Mouse (Mus musculus): Measurements from ENCODE around the gene Col4a4. TPM values are rescaled to one million over a fixed set of nuclear protein-coding genes. Genes with fewer than 3 reads are reported as not detected.

Gene Col4a4
- polyA plus RNA-seq, 1 experiment from 2014 or later = 0.13 TPM

DNA sequence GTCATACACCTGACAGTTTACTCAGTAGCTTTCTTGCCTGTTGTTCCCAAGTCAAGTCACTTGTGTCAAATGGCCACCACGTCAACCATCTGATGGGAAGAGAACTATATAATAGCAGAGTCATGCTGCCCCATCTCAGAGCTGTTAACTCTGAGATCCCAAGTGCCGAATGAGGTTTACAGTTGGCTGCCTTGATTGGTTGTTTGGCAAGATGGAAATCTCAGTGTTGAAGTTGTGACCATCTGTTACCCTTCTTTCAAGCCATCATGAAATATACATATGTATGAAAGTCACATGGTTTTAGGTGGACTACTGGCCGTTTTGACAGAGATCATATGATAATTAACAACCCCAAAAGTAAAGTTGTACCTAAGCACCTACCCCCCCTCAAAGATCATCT, 149.4 kb downstream of the Col4a4 start:
- Histone ChIP-seq H3K4me2 (replicated peaks) (no peak overlapping the region), H3K27me3 (no peaks in the 10 kb centered on the region), H3K4me1 (no peaks in the 10 kb centered on the region), H3K9me3 (no peaks in the 10 kb centered on the region), H3K9ac (replicated peaks) (no peak overlapping the region), H3K4me3 (no peak overlapping the region), H3K27ac (replicated peaks) (no peak overlapping the region), H3K36me3 (no peaks in the 10 kb centered on the region)
- ATAC-seq (ENCODE audit: low FRiP score, low read depth) = no peak
- 69% methylated on average over 3 of the region's 3 CpGs for WGBS

DNA sequence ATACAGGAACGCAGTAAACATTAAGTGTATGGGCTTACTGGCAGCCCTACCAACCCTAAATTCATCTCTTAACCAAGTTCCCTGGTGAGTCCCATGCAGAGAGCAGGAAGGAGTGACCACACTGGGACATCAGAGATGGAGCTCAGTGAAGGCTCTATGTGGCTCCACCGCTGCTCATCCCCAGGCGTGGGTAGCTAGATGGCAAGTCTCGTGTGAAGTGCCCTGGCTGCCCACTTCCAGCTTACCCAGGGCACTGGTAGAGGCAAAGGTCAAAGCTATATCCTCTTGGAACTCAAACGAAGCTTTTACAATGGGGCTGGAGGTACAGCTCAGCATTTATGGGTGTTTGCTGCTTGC, 153.0 kb downstream of the Col4a4 start:
- no peak overlapping the region for H3K9ac ChIP-seq (replicated peaks)
- no peaks in the 10 kb centered on the region for H3K36me3 ChIP-seq
- H3K27me3 ChIP-seq = no peaks in the 10 kb centered on the region
- no peak overlapping the region for H3K4me2 ChIP-seq (replicated peaks)
- no peaks in the 10 kb centered on the region; the same call in 1 of the 2 replicates for H3K4me1 ChIP-seq
- no peaks in the 10 kb centered on the region for H3K9me3 ChIP-seq
- no peak overlapping the region for H3K27ac ChIP-seq (replicated peaks)
- H3K4me3 ChIP-seq = no peak overlapping the region
- ATAC-seq (ENCODE audit: low FRiP score, low read depth) = no peak; the same call in 1 of the 2 replicates
- 77% methylated on average over 5 of the region's 5 CpGs for WGBS

DNA sequence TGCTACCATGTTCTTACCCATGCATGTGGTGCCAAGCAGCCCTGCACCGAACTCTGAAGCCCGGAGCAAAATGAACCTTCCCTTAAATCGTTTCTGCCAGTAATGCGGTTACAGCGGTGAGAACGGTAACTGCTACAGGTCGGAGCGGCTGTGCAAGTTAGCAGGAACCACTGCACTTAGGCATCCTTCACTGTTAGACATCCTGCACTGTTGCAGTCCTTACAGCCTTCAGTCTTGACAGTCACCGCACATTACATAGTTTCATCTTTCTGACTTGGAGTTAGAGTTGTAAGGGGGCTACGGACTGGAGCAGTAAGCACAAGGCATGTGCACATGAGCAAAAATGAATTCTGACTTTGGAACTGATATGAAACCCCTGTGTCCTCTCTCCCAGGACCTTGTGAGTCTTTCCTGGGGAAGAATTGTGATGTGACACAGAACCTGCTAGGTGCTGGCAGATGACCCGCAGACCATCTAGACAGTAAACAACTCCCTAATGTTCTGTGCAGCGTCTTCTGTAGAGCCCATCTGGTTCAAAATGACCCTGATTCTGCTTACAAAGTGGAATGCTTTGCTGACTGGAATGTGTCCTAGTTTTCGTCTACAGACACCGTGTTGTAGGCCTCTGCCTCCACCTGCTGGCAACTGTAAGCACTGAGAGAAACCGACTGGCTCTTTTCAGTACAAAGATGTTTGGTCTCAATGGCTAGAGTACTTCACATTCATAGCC, 153.6 kb downstream of the Col4a4 start:
- Histone ChIP-seq H3K9ac (replicated peaks) (no peak overlapping the region), H3K4me2 (replicated peaks) (no peak overlapping the region), H3K36me3 (no peaks in the 10 kb centered on the region), H3K4me1 (no peaks in the 10 kb centered on the region; the same call in 1 of the 2 replicates), H3K4me3 (no peak overlapping the region), H3K9me3 (no peaks in the 10 kb centered on the region), H3K27me3 (no peaks in the 10 kb centered on the region), H3K27ac (replicated peaks) (no peak overlapping the region)
- ATAC-seq (ENCODE audit: low FRiP score, low read depth) = peak; percentile 73
- WGBS = 68% methylated on average over 15 of the region's 15 CpGs

DNA sequence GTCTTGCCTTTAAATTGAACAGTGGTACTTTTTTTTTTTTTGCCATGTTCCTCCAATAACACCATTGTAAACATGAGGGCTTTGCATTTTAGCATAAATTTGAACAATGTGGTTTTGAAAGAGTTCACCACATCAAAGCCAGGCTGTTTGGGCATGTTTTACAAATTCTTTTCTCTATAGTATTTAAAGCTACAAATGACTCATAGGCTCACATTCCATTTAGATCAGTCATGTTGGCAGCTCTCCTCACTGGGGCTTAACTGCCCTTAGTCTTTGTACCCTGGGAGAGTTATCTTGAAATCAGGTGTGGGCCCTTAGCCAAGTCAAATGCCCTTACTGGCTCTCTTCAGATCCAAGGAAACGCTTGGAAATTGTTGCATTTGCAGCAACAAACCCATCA, 157.6 kb downstream of the Col4a4 start:
- Histone ChIP-seq H3K4me2 (replicated peaks) (no peak overlapping the region), H3K36me3 (no peaks in the 10 kb centered on the region), H3K4me1 (no peaks in the 10 kb centered on the region; the same call in 1 of the 2 replicates), H3K27me3 (no peaks in the 10 kb centered on the region), H3K9me3 (no peaks in the 10 kb centered on the region), H3K27ac (replicated peaks) (no peak overlapping the region), H3K9ac (replicated peaks) (no peak overlapping the region), H3K4me3 (no peak overlapping the region)
- WGBS = 81% methylated on average over 1 of the region's 1 CpGs
- no peak for ATAC-seq (ENCODE audit: low FRiP score, low read depth)

DNA sequence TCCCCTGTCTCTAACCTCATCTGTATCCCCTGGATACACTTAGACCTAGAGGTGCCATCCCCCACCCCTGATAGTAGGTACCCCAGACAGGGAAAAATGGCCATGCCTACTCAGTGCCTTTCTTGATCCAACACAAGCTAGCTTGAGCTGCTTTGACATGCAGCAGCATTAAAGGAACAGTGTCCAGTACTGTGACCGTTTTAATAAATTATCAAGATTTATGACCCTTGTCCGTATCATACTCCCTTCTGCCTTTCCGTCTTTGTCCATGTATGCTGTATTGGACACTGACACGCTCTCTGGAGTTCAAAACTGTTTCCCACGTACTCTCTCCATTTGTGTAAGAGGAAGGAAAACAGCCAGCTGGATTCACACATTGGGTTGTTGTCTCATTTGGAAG, 158.9 kb downstream of the Col4a4 start:
- H3K4me1 ChIP-seq = no peaks in the 10 kb centered on the region; the same call in 1 of the 2 replicates
- no peak overlapping the region for H3K4me2 ChIP-seq (replicated peaks)
- no peak overlapping the region for H3K27ac ChIP-seq (replicated peaks)
- H3K36me3 ChIP-seq = no peaks in the 10 kb centered on the region
- WGBS = 97% methylated on average over 5 of the region's 5 CpGs
- no peak for ATAC-seq (ENCODE audit: low FRiP score, low read depth)
- H3K4me3 ChIP-seq = no peak overlapping the region
- no peaks in the 10 kb centered on the region for H3K9me3 ChIP-seq
- no peak overlapping the region for H3K9ac ChIP-seq (replicated peaks)
- no peaks in the 10 kb centered on the region for H3K27me3 ChIP-seq

DNA sequence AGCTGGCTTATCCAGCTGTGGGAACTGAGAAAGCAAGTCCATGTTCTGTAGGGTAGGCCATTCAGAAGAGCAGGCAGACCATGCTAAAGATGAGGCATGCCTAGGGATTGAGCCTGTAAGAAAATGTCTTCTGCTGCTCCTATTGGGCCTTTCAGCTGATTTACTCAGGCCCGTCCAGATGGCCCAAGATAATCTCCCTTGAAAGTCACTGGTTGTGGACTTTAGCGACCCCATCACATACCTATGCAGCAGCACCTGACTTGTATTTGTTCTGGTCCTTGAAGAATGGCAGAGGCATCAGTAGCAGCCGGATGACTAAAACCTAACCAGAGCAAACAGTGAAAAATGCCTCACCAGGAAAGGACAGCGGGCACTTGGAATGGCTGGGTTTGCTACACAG, 171.0 kb downstream of the Col4a4 start:
- 75% methylated on average over 4 of the region's 4 CpGs for WGBS
- Histone ChIP-seq H3K4me1 (peaks cover 16% of the 10 kb centered on the region; the same call in 1 of the 2 replicates), H3K36me3 (no peaks in the 10 kb centered on the region), H3K27ac (replicated peaks) (no peak overlapping the region), H3K9ac (replicated peaks) (no peak overlapping the region), H3K27me3 (no peaks in the 10 kb centered on the region), H3K4me2 (replicated peaks) (no peak overlapping the region), H3K4me3 (no peak overlapping the region), H3K9me3 (no peaks in the 10 kb centered on the region)
- no peak for ATAC-seq (ENCODE audit: low FRiP score, low read depth)

DNA sequence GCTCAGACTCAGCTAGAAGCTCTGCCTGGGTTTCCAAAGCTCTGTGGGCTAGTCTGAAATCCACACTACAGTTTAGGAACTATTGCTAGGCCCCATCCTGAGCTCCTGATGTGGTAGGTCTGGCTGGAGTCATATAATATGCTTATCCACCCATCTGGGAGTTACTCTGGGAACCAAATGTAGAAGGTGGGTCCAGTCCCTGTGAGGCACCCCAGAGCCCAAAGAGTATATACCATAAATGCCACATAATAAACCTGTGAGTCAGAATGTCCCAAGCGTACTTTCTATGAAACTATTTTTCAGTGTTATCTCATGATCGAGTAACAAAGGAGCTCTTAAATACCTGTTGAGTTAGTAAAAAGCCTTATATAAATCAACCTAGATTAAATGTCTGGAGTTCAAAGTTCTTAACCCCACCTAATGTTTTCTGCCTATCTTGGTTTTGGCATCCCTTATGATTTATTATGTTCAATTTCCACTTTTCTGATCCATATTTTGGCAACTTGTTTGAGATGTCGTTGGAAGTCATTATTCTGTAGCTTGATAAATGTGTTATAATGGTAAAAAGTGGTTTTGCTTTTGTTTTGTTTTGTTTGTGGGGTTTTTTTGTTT, 172.1 kb downstream of the Col4a4 start:
- no peaks in the 10 kb centered on the region for H3K9me3 ChIP-seq
- no peaks in the 10 kb centered on the region for H3K36me3 ChIP-seq
- no peak overlapping the region for H3K27ac ChIP-seq (replicated peaks)
- no peak for ATAC-seq (ENCODE audit: low FRiP score, low read depth)
- H3K4me3 ChIP-seq = no peak overlapping the region
- no peak overlapping the region for H3K9ac ChIP-seq (replicated peaks)
- H3K4me2 ChIP-seq (replicated peaks) = no peak overlapping the region
- peaks cover 16% of the 10 kb centered on the region; the same call in 1 of the 2 replicates for H3K4me1 ChIP-seq
- H3K27me3 ChIP-seq = no peaks in the 10 kb centered on the region
- 95% methylated on average over 3 of the region's 3 CpGs for WGBS

DNA sequence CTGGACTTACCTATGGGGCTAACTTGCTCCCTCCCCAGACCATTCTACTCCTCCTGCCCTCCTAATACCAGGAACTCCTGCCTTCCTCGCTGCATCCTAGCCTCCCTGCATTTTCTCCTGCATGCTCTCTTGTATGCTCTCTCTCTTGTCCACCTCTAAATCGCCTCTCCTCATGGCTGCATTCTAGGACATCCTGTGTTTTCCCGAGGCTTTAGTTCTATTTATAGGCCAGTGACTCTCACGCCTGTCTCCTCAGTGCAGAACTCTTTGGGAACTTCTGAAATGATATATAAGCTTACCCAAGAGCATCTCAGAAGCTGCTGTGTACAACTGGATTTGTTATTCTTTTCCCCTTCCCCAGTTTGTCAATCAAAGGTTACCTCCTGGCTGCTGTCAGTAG, 174.6 kb downstream of the Col4a4 start:
- H3K4me3 ChIP-seq = no peak overlapping the region
- H3K27ac ChIP-seq (replicated peaks) = no peak overlapping the region
- WGBS = 77% methylated on average over 4 of the region's 4 CpGs
- no peak overlapping the region for H3K4me2 ChIP-seq (replicated peaks)
- no peak overlapping the region for H3K9ac ChIP-seq (replicated peaks)
- H3K36me3 ChIP-seq = no peaks in the 10 kb centered on the region
- no peaks in the 10 kb centered on the region for H3K9me3 ChIP-seq
- no peak for ATAC-seq (ENCODE audit: low FRiP score, low read depth)
- no peaks in the 10 kb centered on the region for H3K27me3 ChIP-seq
- peaks cover 11% of the 10 kb centered on the region; the same call in 1 of the 2 replicates for H3K4me1 ChIP-seq

DNA sequence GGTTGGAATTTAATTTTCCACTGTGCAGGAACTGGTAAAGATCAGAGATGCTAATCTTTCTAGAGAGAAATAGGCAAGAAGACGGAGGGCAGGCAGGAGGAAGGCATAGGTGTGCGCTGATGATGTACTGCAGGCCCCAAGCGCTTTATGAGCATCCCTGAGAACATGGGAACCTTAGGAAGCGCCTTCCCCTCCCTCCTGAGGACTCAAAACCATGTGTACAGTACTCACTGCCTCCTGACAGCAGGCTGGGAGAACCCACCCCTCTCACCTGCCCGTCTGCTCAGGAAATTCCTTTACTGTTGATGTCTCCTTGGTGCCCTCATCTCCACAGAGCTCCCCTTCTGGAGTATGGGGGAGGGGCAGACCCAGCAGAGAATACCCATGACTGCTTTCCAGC, 175.1 kb downstream of the Col4a4 start:
- no peak overlapping the region for H3K4me2 ChIP-seq (replicated peaks)
- no peak for ATAC-seq (ENCODE audit: low FRiP score, low read depth)
- H3K4me1 ChIP-seq = peaks cover 7% of the 10 kb centered on the region; the same call in 1 of the 2 replicates
- no peaks in the 10 kb centered on the region for H3K9me3 ChIP-seq
- no peaks in the 10 kb centered on the region for H3K36me3 ChIP-seq
- H3K4me3 ChIP-seq = no peak overlapping the region
- WGBS = 80% methylated on average over 5 of the region's 5 CpGs
- no peak overlapping the region for H3K27ac ChIP-seq (replicated peaks)
- H3K9ac ChIP-seq (replicated peaks) = no peak overlapping the region
- no peaks in the 10 kb centered on the region for H3K27me3 ChIP-seq

DNA sequence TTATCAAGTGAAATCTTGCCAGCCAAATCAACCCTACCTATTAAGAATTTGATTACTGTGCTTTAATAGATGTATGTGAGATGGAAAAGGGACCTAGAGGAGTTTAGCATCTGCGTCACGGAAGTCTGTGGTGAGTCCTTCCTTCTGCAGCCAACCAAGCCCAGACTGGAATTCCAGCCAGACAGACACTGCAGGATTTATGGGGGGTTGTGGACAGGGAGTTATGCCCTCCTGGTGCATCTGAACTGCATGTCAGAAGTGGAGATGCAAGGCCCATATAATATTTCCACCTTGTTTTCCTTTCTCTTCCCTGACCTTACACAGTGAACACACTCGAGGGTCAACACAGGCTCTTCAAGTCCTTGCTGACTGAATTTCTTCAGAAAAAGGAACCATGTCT, 176.1 kb downstream of the Col4a4 start:
- no peaks in the 10 kb centered on the region for H3K9me3 ChIP-seq
- no peaks in the 10 kb centered on the region for H3K27me3 ChIP-seq
- peaks cover 6% of the 10 kb centered on the region; the same call in 1 of the 2 replicates for H3K4me1 ChIP-seq
- no peak overlapping the region for H3K4me3 ChIP-seq
- no peak overlapping the region for H3K4me2 ChIP-seq (replicated peaks)
- no peak overlapping the region for H3K27ac ChIP-seq (replicated peaks)
- no peak overlapping the region for H3K9ac ChIP-seq (replicated peaks)
- WGBS = 79% methylated on average over 3 of the region's 3 CpGs
- ATAC-seq (ENCODE audit: low FRiP score, low read depth) = no peak
- no peaks in the 10 kb centered on the region for H3K36me3 ChIP-seq

DNA sequence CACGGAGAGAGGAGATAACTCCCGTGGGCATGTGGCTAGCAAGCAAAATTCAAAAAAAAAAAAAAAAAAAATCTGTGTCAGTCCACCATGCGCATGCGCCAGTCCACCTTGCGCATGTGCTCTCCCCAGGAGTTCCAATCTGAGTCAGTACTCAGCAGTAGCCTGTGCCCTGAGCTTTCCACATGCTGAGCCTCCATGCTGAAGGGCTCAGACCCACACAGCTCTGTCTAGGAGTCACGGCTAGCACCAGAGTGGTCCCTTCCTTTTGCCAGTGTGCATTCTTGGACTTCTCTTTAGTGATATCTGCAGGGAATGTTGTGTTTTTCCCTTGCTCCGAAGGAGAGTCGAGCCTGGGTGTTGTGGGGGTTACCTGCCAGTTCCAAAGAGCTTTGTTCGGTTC, 177.4 kb downstream of the Col4a4 start:
- Histone ChIP-seq H3K4me3 (no peak overlapping the region), H3K27me3 (no peaks in the 10 kb centered on the region), H3K4me2 (replicated peaks) (no peak overlapping the region), H3K27ac (replicated peaks) (no peak overlapping the region), H3K9me3 (no peaks in the 10 kb centered on the region), H3K36me3 (no peaks in the 10 kb centered on the region), H3K4me1 (peaks cover 6% of the 10 kb centered on the region; the same call in 1 of the 2 replicates), H3K9ac (replicated peaks) (no peak overlapping the region)
- whole genome bisulfite sequencing = 90% methylated on average over 9 of the region's 9 CpGs
- no peak for ATAC-seq (ENCODE audit: low FRiP score, low read depth)

DNA sequence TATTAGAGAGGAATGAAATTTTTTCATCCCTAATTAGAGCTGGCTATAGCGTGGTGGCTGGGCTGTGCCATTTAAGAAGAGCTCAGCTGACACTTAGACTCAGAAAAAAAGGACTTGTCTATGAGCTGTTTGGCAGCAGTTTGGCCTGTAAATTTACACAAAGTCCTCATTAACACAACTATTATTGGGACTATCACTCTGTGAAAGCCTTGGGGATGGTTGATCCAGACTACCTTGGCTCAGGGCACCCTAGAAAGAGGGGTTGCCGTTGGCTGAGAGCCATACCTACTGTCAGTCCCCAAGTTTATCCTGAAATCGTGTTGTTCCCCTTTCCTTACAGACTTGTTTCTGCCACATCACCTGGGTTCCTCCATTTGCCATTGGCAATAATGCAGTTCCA, 178.9 kb downstream of the Col4a4 start:
- Histone ChIP-seq H3K36me3 (no peaks in the 10 kb centered on the region), H3K9ac (replicated peaks) (no peak overlapping the region), H3K4me3 (no peak overlapping the region), H3K27ac (replicated peaks) (no peak overlapping the region), H3K27me3 (no peaks in the 10 kb centered on the region), H3K4me1 (peaks cover 6% of the 10 kb centered on the region; the same call in 1 of the 2 replicates), H3K9me3 (no peaks in the 10 kb centered on the region), H3K4me2 (replicated peaks) (no peak overlapping the region)
- no peak for ATAC-seq (ENCODE audit: low FRiP score, low read depth)
- WGBS = 89% methylated on average over 3 of the region's 3 CpGs

All from midbrain, embryonic 12.5 days (tissue).